Mouse (Mus musculus): ENCODE measurements around the gene Wdr83.
"Not testable (repeated sequence)": the region's sequence is repeated elsewhere in the genome, so short reads cannot be mapped to it uniquely, and the experiment has no call there.

Wdr83 gene

DNA sequence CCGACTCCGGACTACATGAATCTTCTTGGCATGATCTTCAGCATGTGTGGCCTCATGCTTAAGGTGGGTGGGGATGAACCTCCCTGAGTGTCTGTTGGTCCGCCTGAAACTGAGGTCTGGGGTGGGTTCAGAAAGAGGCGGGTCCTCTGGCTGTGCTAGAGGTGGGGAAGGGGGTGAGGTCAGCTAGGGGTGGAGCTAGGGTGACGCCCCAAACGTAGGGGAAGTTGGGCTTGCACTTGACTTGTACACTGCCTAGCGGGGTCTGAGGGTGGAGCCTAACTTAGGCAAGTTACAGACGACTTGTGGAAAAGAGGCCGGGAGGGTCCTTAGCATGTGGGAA lies at the start of gene Wdr83:
Wdr83 (minus strand) TSS at position 91 of the 340 bp plus-strand sequence.
- no peak for DNase-seq

DNA sequence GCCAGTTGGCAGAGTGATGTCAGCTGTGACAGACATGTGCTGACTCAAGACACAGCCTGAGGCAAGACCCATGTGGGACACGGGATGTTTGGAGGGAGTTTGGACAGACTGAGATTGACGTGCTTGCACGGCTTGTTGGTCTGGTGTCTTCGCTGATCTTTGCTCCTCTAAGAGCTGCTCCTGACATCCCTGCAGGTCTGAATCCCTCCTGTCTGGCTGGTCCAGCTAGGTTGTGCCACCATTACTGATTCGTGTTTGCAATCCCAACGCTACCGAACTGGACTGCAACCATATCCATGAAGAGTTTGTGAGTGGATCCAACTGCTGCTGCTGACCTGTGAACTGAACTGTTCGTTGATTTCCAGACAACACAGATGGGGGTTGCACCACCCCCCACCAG lies 42.6 kb upstream of the Wdr83 start:
- no peak for DNase-seq

DNA sequence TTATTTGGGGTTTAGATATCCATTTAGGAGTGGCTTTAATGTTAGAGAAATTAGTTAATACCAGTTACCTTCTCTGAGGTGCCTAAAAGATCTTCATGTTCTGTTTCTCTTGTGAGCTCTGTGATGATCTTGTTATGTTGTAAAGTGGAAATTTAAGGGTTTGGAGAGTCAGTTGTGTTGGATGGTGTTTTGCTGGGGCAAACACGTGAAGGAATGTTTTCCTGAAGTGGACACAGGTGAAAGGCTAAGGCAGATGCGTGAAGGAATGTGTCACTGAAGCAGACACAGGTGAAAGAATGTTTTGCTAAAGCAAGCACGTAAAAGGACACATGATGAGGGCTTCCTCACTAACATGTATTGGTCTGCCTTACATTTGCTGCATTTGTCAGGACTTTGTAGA lies 41.9 kb upstream of the Wdr83 start, which contains the start of gene Zfp791:
Zfp791 (minus strand) TSS at position 101 of the 400 bp plus-strand sequence.
- no peak for DNase-seq

DNA sequence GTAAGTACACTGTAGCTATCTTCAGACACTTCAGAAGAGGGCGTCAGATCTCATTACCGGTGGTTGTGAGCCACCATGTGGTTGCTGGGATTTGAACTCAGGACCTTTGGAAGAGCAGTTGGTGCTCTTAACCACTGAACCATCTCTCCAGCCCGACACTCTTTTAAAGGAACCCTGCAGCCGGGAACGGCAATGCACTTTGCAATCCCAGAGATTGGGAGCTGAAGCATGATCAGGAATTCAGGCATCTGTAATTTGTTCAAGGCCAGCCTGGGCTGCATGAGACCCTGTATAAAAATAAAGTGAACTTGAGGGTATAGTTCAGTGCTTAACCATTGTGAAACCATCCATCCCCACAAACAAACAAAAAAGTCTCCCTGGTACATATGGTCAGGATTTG lies 39.1 kb upstream of the Wdr83 start:
- not testable (repeated sequence) for DNase-seq

DNA sequence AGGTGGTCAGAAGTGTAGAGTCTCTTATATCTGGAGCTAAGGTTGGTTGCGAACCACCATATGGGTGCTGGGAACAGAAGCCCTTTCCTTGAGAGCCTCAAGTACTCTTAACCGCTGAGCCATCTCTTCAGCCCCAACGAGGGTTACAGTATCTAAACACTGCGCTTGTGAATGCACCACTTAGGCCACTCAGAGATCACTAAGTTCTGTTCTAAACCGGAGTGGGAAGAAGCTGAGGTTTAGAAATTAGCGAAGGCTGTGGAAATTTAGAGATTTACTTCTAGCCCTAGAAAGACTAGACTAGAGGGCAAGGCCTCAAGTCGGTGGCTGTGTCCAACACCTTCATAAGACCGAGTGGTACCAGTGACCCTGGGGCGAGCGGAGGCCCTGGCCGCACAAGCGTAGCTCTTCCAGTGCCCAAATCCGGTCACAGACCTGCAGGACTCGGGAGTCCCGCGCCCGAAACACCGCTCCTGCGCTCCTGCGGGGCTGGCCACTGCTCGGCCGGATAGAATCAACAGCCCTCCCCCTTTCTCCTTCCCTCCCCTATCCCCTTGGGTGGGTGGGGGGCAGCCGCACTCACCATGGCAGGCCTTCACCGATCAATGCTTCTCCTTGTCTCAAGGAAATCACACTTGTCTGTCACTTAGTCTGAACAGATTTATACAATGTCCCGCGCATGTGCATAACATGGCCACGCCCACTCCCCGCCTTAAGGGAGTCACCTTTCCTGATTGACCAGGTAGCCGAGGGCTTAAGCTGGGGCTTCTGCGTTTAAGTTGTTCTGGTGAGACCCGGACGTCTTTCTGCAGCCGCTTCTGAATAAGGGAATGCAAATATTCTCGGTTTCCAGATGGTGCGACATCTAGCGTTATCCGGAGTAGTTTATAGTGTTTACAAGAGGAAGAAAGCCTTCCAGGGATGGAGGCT lies 38.2 kb upstream of the Wdr83 start:
- DNase-seq: peak; percentile 88 to 93

DNA sequence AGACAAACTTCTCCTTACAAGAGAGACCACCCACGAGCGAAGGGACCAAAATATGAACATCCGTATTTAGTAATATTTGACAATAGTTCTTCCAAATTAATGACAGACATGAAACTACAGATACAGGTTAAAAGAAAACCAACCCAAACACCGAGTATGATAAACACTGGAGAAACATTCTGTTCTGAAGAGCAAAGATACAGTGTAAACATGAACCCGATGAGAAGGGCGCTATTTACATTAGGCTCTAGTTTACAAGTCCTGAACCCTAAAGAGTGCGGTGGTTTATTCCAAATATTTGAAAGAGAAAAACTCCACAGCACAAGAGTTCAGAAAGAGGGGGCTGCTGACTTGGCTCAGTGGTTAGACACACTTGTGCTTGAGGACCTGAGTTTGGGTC lies 35.9 kb upstream of the Wdr83 start:
- DNase-seq: no peak

DNA sequence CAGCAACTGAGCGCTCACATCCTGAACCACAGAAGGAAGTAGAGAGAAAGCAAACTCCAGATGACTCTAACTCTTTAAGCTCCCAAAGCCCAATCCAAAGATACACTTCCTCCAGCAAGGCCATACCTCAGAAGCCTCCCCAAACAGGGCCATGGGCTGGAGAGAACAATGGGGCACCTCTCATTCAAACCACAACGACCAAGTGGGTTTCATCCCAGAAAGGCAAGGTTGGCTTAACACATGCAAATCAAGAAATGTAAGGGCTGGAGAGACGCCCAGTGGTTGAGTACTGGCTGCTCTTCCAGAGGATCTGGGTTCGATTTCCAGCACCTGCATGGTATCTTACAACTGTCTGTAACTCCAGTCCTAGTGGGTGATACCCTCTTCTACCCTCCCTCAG lies 34.4 kb upstream of the Wdr83 start:
- DNase-seq: no peak

DNA sequence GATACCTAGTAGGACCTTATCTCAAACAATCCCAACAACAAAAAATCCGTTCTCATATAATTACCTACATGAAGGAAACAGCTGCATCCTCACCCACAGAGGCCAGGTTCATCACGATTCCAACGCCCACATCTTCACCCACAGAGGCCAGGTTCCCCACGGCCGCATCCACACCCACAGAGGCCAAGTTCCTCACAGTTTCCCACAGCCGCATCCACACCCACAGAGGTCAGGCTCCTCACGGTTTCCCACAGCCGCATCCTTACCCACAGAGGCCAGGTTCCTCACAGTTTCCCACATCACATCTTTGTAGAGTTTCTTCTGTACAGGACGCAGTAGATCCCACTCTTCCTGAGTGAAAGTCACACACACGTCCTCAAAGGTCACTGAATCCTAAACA lies 32.1 kb upstream of the Wdr83 start:
- DNase-seq: no peak

DNA sequence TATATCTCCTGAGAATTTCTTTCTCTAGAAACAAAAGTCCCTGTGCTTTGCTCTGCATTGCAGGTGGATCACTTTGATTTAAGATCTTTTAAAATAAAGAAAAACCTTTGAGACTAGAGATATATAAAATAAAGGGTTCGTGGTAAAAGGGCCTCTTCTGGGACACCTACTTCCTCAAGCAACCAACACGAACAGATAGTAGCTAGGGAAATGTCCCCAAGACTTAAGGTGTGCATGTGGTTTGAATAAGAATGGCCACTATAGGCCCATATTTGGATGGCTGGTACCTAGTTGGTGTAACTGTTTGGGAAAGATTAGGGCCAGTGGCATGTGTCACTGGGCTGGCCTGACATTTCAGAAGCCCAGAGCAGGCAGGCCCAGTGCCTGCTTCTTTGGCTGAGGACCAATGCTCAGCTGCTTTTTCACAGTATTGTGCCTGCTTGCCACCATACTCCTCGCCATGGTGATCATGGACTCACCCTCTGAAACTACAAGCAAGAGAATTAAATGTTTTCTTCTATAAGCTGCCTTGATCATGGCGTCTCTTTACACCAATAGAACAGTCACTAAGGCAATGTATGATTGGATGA lies 19.1 kb upstream of the Wdr83 start:
- no peak for DNase-seq

DNA sequence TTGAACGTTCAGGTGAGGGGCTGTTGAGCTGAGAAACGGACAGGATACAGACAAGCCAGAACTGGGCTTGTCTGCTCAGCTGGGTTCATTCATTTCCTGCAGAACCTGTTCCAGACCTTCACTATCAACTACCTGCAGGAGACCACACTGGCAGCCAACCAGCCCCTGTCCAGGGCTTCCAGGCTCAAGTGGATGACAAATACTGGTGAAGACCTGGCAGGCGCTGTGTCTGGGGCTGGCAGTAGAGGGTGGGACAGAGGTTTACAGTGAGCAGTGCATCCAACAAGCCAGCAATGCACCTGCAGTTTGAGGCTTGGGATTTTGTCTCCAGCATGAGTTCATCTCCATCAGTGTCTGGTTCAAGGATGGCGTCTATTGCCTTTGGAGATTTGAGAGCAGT lies 15.7 kb upstream of the Wdr83 start:
- DNase-seq: no peak

DNA sequence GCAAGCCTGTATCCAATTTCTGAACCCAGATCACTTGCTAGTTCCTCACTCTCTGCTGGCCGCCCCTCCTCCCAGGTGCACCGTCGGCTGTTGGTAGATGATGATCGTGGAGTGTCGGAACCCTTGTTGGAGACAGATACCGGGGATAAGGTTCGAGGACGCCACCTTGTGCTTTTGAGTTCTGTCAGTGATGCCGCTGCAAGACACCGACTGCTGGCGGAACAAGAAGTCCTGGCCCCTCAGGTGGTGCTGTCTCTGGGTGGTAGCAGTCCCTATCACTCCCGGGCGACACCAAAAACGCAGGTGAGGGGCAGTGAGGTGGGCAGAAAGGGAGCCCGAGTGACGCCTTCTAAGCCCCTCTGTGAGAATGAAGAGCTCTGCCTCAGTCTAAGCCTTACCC lies 15.1 kb upstream of the Wdr83 start:
- no peak for DNase-seq

DNA sequence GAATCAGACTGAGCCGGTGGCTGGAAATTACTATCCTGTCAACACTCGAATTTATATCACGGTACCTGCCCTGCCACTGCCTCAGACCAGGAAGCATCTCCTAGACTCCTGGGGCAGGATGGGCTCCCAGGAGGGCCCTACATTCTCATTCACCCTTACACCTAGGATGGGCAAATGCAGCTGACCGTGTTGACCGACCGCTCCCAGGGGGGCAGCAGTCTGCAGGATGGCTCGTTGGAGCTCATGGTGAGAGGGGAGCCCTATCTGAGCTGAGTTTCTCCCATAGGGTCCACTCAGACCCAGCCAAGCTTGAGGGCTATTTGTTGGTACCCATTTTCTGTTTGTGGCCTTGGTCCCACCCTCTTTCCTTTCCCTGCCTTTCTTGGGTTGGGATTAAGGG lies 14.5 kb upstream of the Wdr83 start:
- no peak for DNase-seq

DNA sequence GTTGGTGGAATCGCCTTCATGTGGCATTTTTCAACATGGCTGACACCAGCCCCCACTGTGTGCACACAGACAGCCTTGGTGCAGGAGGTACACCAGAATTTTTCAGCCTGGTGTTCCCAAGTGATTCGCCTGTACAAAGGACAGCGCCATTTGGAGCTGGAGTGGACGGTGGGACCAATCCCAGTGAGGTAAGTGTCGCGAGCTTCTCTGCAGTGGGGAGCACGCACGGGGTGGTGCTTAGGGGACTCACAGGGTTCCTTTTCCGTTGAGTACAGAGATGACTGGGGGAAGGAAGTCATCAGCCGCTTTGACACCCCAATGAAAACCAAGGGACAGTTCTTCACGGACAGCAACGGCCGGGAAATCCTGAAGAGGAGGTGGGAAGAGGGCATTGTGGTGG lies 13.9 kb upstream of the Wdr83 start:
- no peak for DNase-seq

DNA sequence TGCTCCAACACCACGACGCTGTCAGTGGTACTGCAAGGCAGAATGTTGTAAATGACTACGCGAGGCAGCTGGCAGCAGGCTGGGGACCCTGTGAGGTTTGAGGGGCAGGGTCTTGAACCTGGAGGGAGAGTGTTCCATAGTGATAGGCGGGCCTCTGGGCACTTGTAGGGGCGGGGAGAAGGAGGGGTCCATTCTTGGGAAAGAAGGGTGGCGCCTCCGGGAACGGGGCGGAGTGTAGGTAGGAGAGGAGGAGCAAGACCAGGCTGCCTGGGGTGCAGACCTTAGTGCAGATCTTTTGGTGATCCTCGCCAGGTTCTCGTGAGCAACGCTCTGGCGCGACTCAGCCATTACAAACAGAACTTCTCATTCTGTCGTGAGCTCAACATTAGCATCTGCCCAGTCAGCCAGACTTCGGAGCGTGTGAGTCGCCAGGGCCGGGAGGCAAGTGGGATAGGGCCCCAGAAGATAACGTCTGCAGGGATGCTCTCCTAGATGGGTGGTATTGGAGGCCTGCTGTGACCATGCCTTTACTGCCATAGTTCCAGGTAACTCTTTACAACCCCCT lies 10.5 kb upstream of the Wdr83 start:
- no peak for DNase-seq

DNA sequence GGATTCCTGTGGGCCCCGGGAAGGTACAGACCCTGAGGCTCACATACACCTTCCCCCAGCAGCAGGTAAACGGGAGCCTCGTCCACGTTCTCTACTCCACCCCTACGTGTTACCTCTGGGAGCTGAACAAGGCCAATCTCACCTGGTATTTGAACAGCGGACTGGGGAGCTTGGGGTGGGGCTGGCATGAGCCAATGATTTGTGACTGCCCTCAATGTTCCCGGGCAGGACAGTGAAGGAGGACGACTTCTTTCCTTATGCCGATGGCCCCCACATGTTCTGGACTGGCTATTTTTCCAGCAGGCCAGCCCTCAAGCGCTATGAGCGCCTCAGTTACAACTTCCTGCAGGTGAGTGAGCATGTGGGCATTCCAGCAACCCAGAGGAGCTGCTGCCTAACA lies 9.8 kb upstream of the Wdr83 start:
- DNase-seq: no peak

DNA sequence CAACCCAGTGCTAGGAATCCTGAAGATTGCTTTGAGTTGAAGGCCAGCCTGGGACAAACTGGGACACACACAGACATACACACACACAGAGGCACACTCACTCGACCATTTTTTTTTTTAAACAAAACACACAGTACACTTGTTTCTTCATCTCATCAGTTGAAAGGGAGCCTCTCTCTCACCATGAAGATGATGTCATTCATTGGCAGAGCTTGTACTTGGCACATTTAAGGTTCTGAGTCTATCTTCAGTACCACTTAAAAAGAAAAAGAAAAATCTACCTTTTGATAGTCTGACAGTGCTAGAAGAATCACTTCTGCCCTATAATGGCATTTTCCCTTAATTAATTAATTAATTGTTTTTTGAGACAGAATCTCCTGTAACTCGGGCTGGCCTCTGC lies 7.7 kb upstream of the Wdr83 start:
- DNase-seq: no peak

DNA sequence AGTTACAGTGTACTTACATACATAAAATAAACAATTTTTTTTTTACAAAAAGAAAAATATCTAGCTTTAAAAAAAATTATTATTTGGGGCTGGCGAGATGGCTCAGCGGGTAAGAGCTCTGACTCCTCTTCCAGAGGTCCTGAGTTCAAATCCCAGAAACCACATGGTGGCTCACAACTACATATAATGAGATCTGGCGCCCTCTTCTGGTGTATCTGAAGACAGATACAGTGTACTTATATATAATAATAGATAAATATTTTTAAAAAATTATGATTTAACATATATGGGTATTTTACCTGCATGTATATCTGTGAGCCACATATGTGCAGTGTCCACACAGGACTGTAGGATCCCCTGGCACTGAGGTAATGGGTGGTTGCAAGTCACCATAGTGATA lies 5.1 kb upstream of the Wdr83 start:
- no peak for DNase-seq

DNA sequence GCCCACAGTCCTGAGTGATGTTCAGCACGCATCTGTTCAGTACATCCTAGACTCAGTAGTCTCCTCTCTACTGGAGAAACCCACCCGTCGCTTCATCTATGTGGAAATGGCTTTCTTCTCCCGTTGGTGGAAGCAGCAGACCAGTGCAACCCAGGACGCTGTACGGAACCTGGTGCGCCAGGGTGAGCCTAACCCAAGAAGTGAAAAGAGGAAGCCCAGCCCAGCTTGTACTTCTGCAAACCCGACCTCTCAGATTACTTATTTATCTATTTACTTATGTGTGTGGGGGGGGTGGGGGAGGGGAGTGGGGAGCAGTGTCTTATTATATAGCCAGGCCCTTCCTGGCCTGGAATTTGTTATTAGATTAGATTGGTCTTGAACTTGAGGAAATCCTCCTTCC lies 3.5 kb upstream of the Wdr83 start:
- DNase-seq: no peak

DNA sequence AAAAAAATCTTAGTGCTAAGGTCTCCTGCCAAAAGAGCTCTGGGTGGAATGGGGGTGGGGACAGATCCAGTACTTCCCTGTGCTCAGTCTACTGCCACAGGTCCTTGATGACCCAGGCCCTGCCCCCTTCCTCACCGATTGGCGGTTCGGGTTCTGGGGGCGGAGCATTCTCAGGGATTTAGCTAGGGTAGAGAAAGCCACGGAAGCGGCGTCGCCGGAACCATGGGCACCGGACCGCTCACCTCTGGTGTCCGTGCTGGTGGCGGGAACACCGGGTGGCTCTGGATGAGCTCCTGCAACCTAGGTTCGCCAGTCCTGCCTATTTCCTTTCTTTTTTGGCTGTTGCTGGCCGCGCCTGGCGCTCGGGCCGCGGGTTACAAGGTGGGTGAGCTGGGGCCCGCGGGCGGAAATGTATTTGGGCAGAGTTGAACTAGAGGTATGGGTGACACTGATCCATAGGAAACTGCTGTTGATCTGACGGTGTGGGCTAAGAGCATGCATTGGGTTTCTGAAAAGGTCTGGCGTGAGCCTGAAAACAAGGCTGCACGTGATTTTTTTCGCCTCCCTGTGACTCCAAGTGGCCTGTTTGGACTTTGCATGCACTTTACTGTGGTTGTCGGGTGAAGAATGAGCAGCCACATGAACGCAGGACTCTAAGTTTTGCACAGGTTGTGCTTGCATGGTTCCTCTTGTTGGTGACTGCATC lies 2.2 kb upstream of the Wdr83 start, which contains the start of gene Man2b1:
Man2b1 (plus strand) TSS at position 163 of the 706 bp plus-strand sequence.
- DNase-seq: peak; percentile 84 to 94

DNA sequence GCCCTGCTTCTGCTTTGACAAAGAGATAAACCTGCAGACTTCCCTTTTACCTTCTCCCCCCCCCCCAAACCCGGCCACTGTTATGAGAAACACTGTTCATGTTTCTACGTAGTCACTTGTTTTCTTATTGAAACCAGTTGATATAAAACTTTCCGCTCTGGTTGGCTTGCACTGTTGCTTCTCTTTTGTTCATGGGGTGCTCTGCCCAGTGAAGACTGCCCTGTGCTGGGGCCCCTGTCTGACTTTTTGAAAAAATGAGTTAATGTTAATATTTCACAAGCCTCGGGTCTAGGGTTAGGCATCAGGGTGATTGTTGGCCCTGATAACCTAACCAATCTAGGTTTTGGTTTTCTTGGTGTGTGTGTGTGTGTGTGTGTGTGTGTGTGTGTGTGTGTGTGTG lies 1.1 kb upstream of the Wdr83 start:
- DNase-seq: not testable (repeated sequence)

DNA sequence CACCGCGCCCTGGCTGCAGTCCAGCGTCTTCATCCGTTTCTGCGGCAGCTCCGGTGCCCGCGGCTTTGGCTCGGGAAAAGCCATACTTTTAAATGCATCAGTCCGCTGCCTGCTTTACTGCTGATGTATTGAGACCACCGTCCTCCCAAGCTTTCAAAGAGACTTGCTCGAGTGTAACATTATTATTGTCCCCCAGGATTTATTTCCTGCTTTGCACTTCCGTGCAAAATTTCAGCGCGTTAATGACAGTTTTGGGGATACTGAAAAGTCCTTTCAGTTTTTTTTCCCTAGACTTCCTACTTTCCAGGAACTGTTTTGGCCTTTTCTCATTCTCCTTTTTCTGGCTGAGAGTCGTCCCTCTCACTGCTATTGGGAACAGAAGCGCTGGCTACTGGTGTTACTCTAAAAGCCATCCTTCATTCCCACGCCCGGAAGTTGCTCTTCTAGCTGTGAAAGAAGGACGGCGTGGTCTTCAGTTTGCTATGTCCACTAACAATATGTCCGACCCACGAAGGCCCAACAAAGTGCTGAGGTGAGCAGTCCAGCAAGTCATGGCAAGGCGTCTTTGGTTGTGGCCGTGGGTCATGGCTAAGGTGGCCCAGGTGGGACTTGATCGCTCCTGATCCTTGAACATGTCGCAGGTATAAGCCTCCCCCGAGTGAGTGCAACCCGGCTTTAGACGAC lies 432 bp downstream of the Wdr83 start, which contains the start of gene Wdr83os:
Wdr83os (plus strand) TSS at position 209 of the 684 bp plus-strand sequence.
- DNase-seq: peak; percentile 55 to 69

DNA sequence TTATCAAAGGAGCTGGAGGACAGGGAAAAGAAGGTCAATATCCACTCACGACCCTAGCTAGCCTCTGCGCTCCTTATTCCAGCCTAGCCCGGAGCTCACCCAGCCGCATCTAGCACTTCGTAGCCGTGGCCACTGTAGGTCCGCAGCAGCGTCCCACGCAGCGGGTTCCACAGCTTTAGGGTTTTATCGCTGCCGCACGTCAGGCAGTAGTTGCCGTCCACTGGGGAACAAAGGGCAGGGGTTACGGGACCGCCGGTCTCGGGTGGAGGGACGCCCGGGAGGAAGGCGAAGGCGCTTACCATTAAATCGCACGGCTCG lies 933 bp downstream of the Wdr83 start:
- DNase-seq: no peak

DNA sequence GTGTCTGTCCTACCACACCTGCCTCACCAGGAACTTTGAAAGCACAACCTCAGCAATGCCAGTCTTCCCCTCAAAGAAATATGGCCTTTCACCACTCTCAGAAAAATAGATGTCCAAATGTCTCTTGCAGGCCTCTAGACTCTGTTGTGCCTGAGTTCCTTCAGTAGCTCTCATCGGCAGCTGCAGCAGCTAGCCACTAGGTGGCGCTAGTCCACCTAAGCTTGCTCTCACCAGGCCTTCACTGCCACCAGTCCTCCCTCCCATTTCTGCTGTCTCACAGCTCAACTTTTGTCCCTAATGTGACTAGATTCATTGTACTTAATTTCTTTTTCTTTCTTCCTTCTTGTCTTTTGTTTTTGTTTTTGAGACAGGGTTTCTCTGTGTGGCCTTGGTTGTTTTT lies 4.1 kb downstream of the Wdr83 start:
- DNase-seq: peak; percentile 80 to 85
